In the genomic region with DNA sequence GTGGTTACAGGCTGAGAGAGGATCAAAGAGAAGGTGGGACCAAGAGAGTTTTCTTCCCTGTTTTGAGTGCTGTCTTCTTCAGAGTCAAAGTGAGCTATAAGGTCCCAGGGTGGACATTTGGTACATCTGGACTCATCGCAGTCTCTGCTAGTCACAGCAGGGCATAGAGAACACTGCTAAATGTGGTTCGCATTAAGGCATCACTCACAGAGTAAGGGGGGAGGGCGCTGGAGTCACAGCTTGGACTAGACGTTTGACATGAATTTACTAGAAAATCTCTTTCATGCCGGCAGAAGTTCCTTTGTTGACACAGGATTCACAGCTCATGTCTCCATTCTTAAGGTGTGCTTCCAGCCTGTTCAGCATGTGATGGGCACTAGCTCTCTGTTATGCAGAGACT, we compare ENCODE assay signal across 23 mouse cellular contexts. TPM values are rescaled to one million over a fixed set of nuclear protein-coding genes. Genes with fewer than 3 reads are reported as not detected.
DNase-seq lines count a peak whose midpoint lies in the region; ATAC-seq and TF ChIP-seq lines count a peak whose summit lies in the region.
"Had no signal": no experiment of that assay in that cellular context is flagged by ENCODE, and none has a peak within 500 bp of the region (broad histone marks: within the 10 kb centered on the region; RNA-seq: fewer than 3 reads in every experiment).

No protein-coding gene starts in this region.

- TF ChIP-seq CTCF in kidney, adult 2 months (conservative IDR thresholded peaks at IDR 0.05; ENCODE audit: insufficient read depth, insufficient read length, low read depth, low read length) = no peak

- no peak overlapping the region for H3K27ac ChIP-seq in hindbrain, embryonic 10.5 days
- H3K27ac ChIP-seq in hindbrain, embryonic 13.5 days = no peak overlapping the region
- H3K27ac ChIP-seq in limb, embryonic 10.5 days = peak overlapping the region; percentile 61; the same call in 1 of the 2 replicates
- no peak overlapping the region for H3K27ac ChIP-seq in kidney, adult 2 months (ENCODE audit: insufficient read depth, low read depth, low read length)
- H3K27ac ChIP-seq: embryonic facial prominence, embryonic 13.5 days; forebrain, embryonic 13.5 days; heart, embryonic 10.5 days; hindbrain, embryonic 15.5 days had no signal

- no peak for TF ChIP-seq POLR2A in kidney, adult 2 months (IDR thresholded peaks at IDR 0.05; ENCODE audit: low read depth, low read length)

- WGBS in hindbrain, embryonic 10.5 days = 63% methylated on average over 5 of the region's 5 CpGs
- 76% methylated on average over 5 of the region's 5 CpGs for WGBS in hindbrain, embryonic 13.5 days
- WGBS in limb, embryonic 10.5 days = 27% methylated on average over 5 of the region's 5 CpGs
- WGBS in kidney, adult 2 months = 74% methylated on average over 5 of the region's 5 CpGs

- no peak for ATAC-seq in hindbrain, embryonic 13.5 days (ENCODE audit: low FRiP score)
- ATAC-seq in megakaryocyte progenitor cell, adult 5-6 weeks (replicated peaks; ENCODE audit: poor library complexity) = no peak
- ATAC-seq: activated CD4-positive, CD25-positive, alpha-beta regulatory T cell, adult 4 months; forebrain, embryonic 13.5 days; inflammation-experienced regulatory T-cells, adult 6 months; Patski had no signal

- DNase-seq in hindbrain, embryonic 10.5 days (ENCODE audit: low spot score) = peak; percentile 35
- DNase-seq in NIH3T3 (ENCODE audit: low read depth) = peak; percentile 64
- DNase-seq in embryo, embryonic 11 days = peak; percentile 75
- peak; percentile 52 for DNase-seq in limb, embryonic 10.5 days (ENCODE audit: low spot score)
- DNase-seq in kidney, adult 2 months = no peak
- no peak for DNase-seq in frontal cortex, postnatal 36 days (ENCODE audit: low spot score in 2 of 2)
- DNase-seq: adrenal gland, postnatal 14 days; cerebellum, adult 18-20 months; cerebellum, adult 9-11 months; gastrocnemius, postnatal 10 days; heart, adult 18-20 months; heart, postnatal 10 days; heart, postnatal 4 days; kidney, adult 11 months had no signal

- H3K9me3 ChIP-seq in hindbrain, embryonic 10.5 days = no peaks in the 10 kb centered on the region
- H3K9me3 ChIP-seq in hindbrain, embryonic 13.5 days = peaks cover 7% of the 10 kb centered on the region
- no peaks in the 10 kb centered on the region for H3K9me3 ChIP-seq in limb, embryonic 10.5 days (replicated peaks)
- H3K9me3 ChIP-seq: embryonic facial prominence, embryonic 13.5 days; heart, embryonic 10.5 days; hindbrain, embryonic 15.5 days had no signal

- H3K4me1 ChIP-seq in hindbrain, embryonic 10.5 days (replicated peaks) = 0 out of 2 replicates have a peak, but pooled peaks cover 5% of the 10 kb centered on the region
- no peaks in the 10 kb centered on the region for H3K4me1 ChIP-seq in hindbrain, embryonic 13.5 days (replicated peaks)
- peaks cover 24% of the 10 kb centered on the region for H3K4me1 ChIP-seq in limb, embryonic 10.5 days
- no peaks in the 10 kb centered on the region; the same call in 1 of the 2 replicates for H3K4me1 ChIP-seq in kidney, adult 2 months (ENCODE audit: control insufficient read depth, insufficient read depth, low read length)
- H3K4me1 ChIP-seq: forebrain, embryonic 13.5 days; hindbrain, embryonic 15.5 days had no signal

- no peak overlapping the region for H3K9ac ChIP-seq in hindbrain, embryonic 13.5 days
- H3K9ac ChIP-seq: embryonic facial prominence, embryonic 13.5 days; forebrain, embryonic 13.5 days; hindbrain, embryonic 15.5 days had no signal

- no peak overlapping the region for H3K4me2 ChIP-seq in hindbrain, embryonic 13.5 days
- H3K4me2 ChIP-seq: embryonic facial prominence, embryonic 13.5 days; forebrain, embryonic 13.5 days; hindbrain, embryonic 15.5 days had no signal

- H3K36me3 ChIP-seq in hindbrain, embryonic 10.5 days = no peaks in the 10 kb centered on the region
- no peaks in the 10 kb centered on the region for H3K36me3 ChIP-seq in hindbrain, embryonic 13.5 days
- no peaks in the 10 kb centered on the region for H3K36me3 ChIP-seq in limb, embryonic 10.5 days
- H3K36me3 ChIP-seq in kidney, adult 2 months (ENCODE audit: control insufficient read depth, insufficient read depth, low read length) = no peaks in the 10 kb centered on the region
- H3K36me3 ChIP-seq: embryonic facial prominence, embryonic 13.5 days; heart, embryonic 10.5 days; hindbrain, embryonic 15.5 days had no signal

- H3K27me3 ChIP-seq in hindbrain, embryonic 10.5 days (ENCODE audit: insufficient read depth, poor library complexity, severe bottlenecking) = no peaks in the 10 kb centered on the region
- H3K27me3 ChIP-seq in hindbrain, embryonic 13.5 days = no peaks in the 10 kb centered on the region
- no peaks in the 10 kb centered on the region for H3K27me3 ChIP-seq in limb, embryonic 10.5 days (ENCODE audit: low read depth, poor library complexity, severe bottlenecking)
- H3K27me3 ChIP-seq in kidney, adult 2 months (replicated peaks; ENCODE audit: control insufficient read depth, insufficient read depth, low read length) = no peaks in the 10 kb centered on the region
- H3K27me3 ChIP-seq: embryonic facial prominence, embryonic 13.5 days; forebrain, embryonic 13.5 days; hindbrain, embryonic 15.5 days; Patski had no signal

- H3K4me3 ChIP-seq in hindbrain, embryonic 10.5 days = no peak overlapping the region
- no peak overlapping the region for H3K4me3 ChIP-seq in hindbrain, embryonic 13.5 days
- no peak overlapping the region for H3K4me3 ChIP-seq in limb, embryonic 10.5 days
- H3K4me3 ChIP-seq in kidney, adult 2 months (ENCODE audit: insufficient read depth, low read depth, low read length) = no peak overlapping the region
- H3K4me3 ChIP-seq: embryonic facial prominence, embryonic 13.5 days; forebrain, embryonic 13.5 days; heart, embryonic 10.5 days; hindbrain, embryonic 15.5 days had no signal

RNA-seq across cellular contexts. Expression of a gene that starts 50.4 kb away (rescaled TPM):
- 3.3 and 4.3 TPM in 2 replicates for polyA plus RNA-seq in hindbrain, embryonic 10.5 days (2016; fragmentation: Nextera tagmentation; extraction: Ambion mirVana)
- 9.0 TPM in 2 replicates for polyA plus RNA-seq in hindbrain, embryonic 13.5 days (2015; fragmentation: Nextera tagmentation; extraction: Ambion mirVana)
- 4.2 and 4.5 TPM in 2 replicates for polyA plus RNA-seq in limb, embryonic 10.5 days (2016; fragmentation: Nextera tagmentation; extraction: Ambion mirVana)
- 109 and 114 TPM in 2 replicates for total RNA-seq in megakaryocyte progenitor cell, adult 5-6 weeks (2015)
- total RNA-seq in megakaryocyte progenitor cell, adult 5-6 weeks (2017) = 95.7 and 110 TPM in 2 replicates
- 40.6 and 46.6 TPM in 2 replicates for polyA plus RNA-seq in kidney, adult 2 months (2012; rRNA removed)

Comparison
In these comparisons a context has a peak if more than half of its experiments do, and no peak if none do; other contexts are left out.
1. DNase-seq: peak in hindbrain, embryonic 10.5 days (single experiment), NIH3T3 (single experiment), embryo, embryonic 11 days (single experiment) and limb, embryonic 10.5 days (single experiment); none in kidney, adult 2 months (single experiment) and frontal cortex, postnatal 36 days (0 of 2).